Mouse (Mus musculus): ENCODE data around the gene Matk.
"Not testable (repeated sequence)": the region's sequence is repeated elsewhere in the genome, so short reads cannot be mapped to it uniquely, and the experiment has no call there.

Matk gene

GRCm38 (mm10) chr10:81252424-81253419, at the start of gene Matk:
TSS of gene Matk (plus strand) at chr10:81252935.
- peak; percentile 89 for DNase-seq

- DNase-seq, result no peak
These were observed 49.6 kb upstream of the Matk start for GRCm38 (mm10) chr10:81202978-81203720.

- DNase-seq, result peak in 1 of 2 experiments; percentile 39
These were observed 48.6 kb upstream of the Matk start for GRCm38 (mm10) chr10:81204137-81204536.

GRCm38 (mm10) chr10:81210154-81210553, 42.6 kb upstream of the Matk start:
- no peak for DNase-seq

- DNase-seq, result no peak
These were observed 36.5 kb upstream of the Matk start for GRCm38 (mm10) chr10:81216260-81216659.

GRCm38 (mm10) chr10:81216810-81217209, 35.9 kb upstream of the Matk start:
- DNase-seq, result no peak

GRCm38 (mm10) chr10:81217267-81217666, 35.5 kb upstream of the Matk start:
- peak; percentile 52 to 58 for DNase-seq

GRCm38 (mm10) chr10:81217964-81218363, 34.8 kb upstream of the Matk start:
- peak; percentile 77 to 87 for DNase-seq

GRCm38 (mm10) chr10:81221402-81222015, 31.2 kb upstream of the Matk start:
- DNase-seq, result peak in 1 of 2 experiments; percentile 18

- DNase-seq, result not testable (repeated sequence)
These were observed 29.0 kb upstream of the Matk start for GRCm38 (mm10) chr10:81223731-81224130.

GRCm38 (mm10) chr10:81229735-81230437, 22.8 kb upstream of the Matk start:
- DNase-seq, result peak; percentile 58 to 62

- peak; percentile 88 to 90 for DNase-seq
These were observed 22.1 kb upstream of the Matk start, which contains the start of gene Atcay for GRCm38 (mm10) chr10:81230438-81231332. TSS of gene Atcay (minus strand) at chr10:81230833.

- DNase-seq, result peak in 1 of 2 experiments; percentile 19
These were observed 21.3 kb upstream of the Matk start for GRCm38 (mm10) chr10:81231436-81231835.

GRCm38 (mm10) chr10:81232580-81233225, 20.0 kb upstream of the Matk start, which contains the start of gene Zfr2:
TSS of gene Zfr2 (plus strand) at chr10:81233155.
- DNase-seq, result peak; percentile 98

- no peak for DNase-seq
These were observed 19.5 kb upstream of the Matk start for GRCm38 (mm10) chr10:81233226-81233585.

GRCm38 (mm10) chr10:81234206-81234605, 18.5 kb upstream of the Matk start:
- no peak for DNase-seq

GRCm38 (mm10) chr10:81236471-81237268, 16.1 kb upstream of the Matk start:
- peak in 1 of 2 experiments; percentile 7 for DNase-seq

- peak in 1 of 2 experiments; percentile 22 for DNase-seq
These were observed 14.1 kb upstream of the Matk start for GRCm38 (mm10) chr10:81238618-81239017.

GRCm38 (mm10) chr10:81240876-81241275, 11.9 kb upstream of the Matk start:
- DNase-seq, result peak; percentile 74 to 83

- no peak for DNase-seq
These were observed 10.7 kb upstream of the Matk start for GRCm38 (mm10) chr10:81242021-81242420.
